Mouse (Mus musculus): ENCODE results near the gene Prim2. TPM values are rescaled to one million over a fixed set of nuclear protein-coding genes. Genes with fewer than 3 reads are reported as not detected.

The Prim2 gene
- total RNA-seq, 2 experiments from 2014 or later: 22.3 to 37.0 TPM

Other genes starting within 250 kb of the Prim2 start
- gene Rab23, start 50.1 kb upstream of the Prim2 start, total RNA-seq (2015; ENCODE audit: low replicate concordance): 0.63 and 1.2 TPM in 2 replicates
- gene Rab23, start 50.1 kb upstream of the Prim2 start, total RNA-seq (2017; ENCODE audit: low replicate concordance): 5.5 TPM in 1 of 2 replicates, not detected in the other
- 10.8 and 17.6 TPM in 2 replicates for gene Bag2, start 88.0 kb upstream of the Prim2 start, total RNA-seq (2015; ENCODE audit: low replicate concordance)
- gene Bag2, start 88.0 kb upstream of the Prim2 start, total RNA-seq (2017; ENCODE audit: low replicate concordance): 7.1 and 9.0 TPM in 2 replicates
- 10.2 and 26.9 TPM in 2 replicates for gene Zfp451, start 144.8 kb upstream of the Prim2 start, total RNA-seq (2015; ENCODE audit: low replicate concordance)
- 8.4 and 10.2 TPM in 2 replicates for gene Zfp451, start 144.8 kb upstream of the Prim2 start, total RNA-seq (2017; ENCODE audit: low replicate concordance)
- gene Bend6, start 238.0 kb upstream of the Prim2 start, total RNA-seq (2015; ENCODE audit: low replicate concordance): not detected in 2 replicates
- 5.5 TPM in 1 of 2 replicates, not detected in the other for gene Bend6, start 238.0 kb upstream of the Prim2 start, total RNA-seq (2017; ENCODE audit: low replicate concordance)
- 0.63 and 9.2 TPM in 2 replicates for gene Dst, start 238.4 kb upstream of the Prim2 start, total RNA-seq (2015; ENCODE audit: low replicate concordance)
- 1.8 and 7.0 TPM in 2 replicates for gene Dst, start 238.4 kb upstream of the Prim2 start, total RNA-seq (2017; ENCODE audit: low replicate concordance)

Measured in erythroblast, adult 5-6 weeks (primary cell).